ENCODE assay signal across 10 mouse cellular contexts in genomic region chr4:119667454-119667853, GRCm38 (mm10). TPM values are rescaled to one million over a fixed set of nuclear protein-coding genes. Genes with fewer than 3 reads are reported as not detected.
DNase-seq lines count a peak whose midpoint lies in the region; TF ChIP-seq lines count a peak whose summit lies in the region.
"Had no signal": no experiment of that assay in that cellular context is flagged by ENCODE, and none has a peak within 500 bp of the region (broad histone marks: within the 10 kb centered on the region; RNA-seq: fewer than 3 reads in every experiment).

No protein-coding gene starts in this region.

- TF ChIP-seq EP300 in CH12.LX (IDR thresholded peaks at IDR 0.05; ENCODE audit: low read length) = no peak

- H3K4me2 ChIP-seq in CH12.LX (ENCODE audit: insufficient read depth, low read depth, poor library complexity, severe bottlenecking) = no peak overlapping the region
- H3K4me2 ChIP-seq: embryonic facial prominence, embryonic 13.5 days; lung, embryonic 15.5 days had no signal

- no peaks in the 10 kb centered on the region for H3K9me3 ChIP-seq in CH12.LX (replicated peaks; ENCODE audit: low read length)
- H3K9me3 ChIP-seq: embryonic facial prominence, embryonic 13.5 days; lung, embryonic 15.5 days had no signal

- TF ChIP-seq RAD21 in CH12.LX (IDR thresholded peaks at IDR 0.05; ENCODE audit: low read depth, low read length) = peak; percentile 89

- no peak overlapping the region for H3K27ac ChIP-seq in CH12.LX (ENCODE audit: insufficient read depth, low read depth)
- no peak overlapping the region for H3K27ac ChIP-seq in embryonic fibroblast, embryonic 13.5 days (ENCODE audit: insufficient read depth, low read length)
- H3K27ac ChIP-seq: embryonic facial prominence, embryonic 13.5 days; lung, embryonic 15.5 days had no signal

- dilution Hi-C loops in CH12.LX (cut with MboI; ENCODE audit: extremely low pct_ligation_motif_present, extremely low pct_unique_long_range_greater_than_20kb, low sequenced_read_pairs) = no loop called here

- in situ Hi-C loops in CH12.LX (cut with MboI; ENCODE audit: low pct_ligation_motif_present, low pct_unique_long_range_greater_than_20kb, low sequenced_read_pairs) = loop anchor here (5.0 to 25.0 kb wide), 4 partner anchors 35 to 405 kb away; partner anchors contain the start of genes Cldn19, Ppcs and Zmynd12

- peak; percentile 43 for DNase-seq in kidney, adult 18-20 months
- no peak for DNase-seq in kidney, adult 11 months
- peak; percentile 84 for DNase-seq in CH12.LX (ENCODE audit: extremely low read depth)
- peak; percentile 24 for DNase-seq in adrenal gland, adult 8-10 months
- DNase-seq in kidney, adult 9 months = peak; percentile 61
- peak; percentile 54 for DNase-seq in naive thymus-derived CD4-positive, alpha-beta T cell, adult 2 months (ENCODE audit: low read depth)
- no peak for DNase-seq in right cerebral cortex, postnatal 25 days

- no peaks in the 10 kb centered on the region for H3K79me2 ChIP-seq in CH12.LX (replicated peaks; ENCODE audit: control insufficient read depth, extremely low read depth, insufficient read depth, poor library complexity, severe bottlenecking)

- no peak for TF ChIP-seq POLR2A in CH12.LX (IDR thresholded peaks at IDR 0.05; ENCODE audit: low read depth, low read length)
- no peak for TF ChIP-seq POLR2A in embryonic fibroblast, embryonic 13.5 days (IDR thresholded peaks at IDR 0.05; ENCODE audit: low read depth, low read length)

- H3K36me3 ChIP-seq in CH12.LX (replicated peaks in 1 of 2; ENCODE audit: control insufficient read depth in 1 of 2, insufficient read depth in 1 of 2, low read length in 1 of 2) = no peaks in the 10 kb centered on the region
- H3K36me3 ChIP-seq: embryonic facial prominence, embryonic 13.5 days; lung, embryonic 15.5 days had no signal

- no peak overlapping the region for H3K4me3 ChIP-seq in CH12.LX (replicated peaks in 1 of 3; ENCODE audit: low read depth in 2 of 3, low read length in 2 of 3, poor library complexity in 1 of 3)
- H3K4me3 ChIP-seq in embryonic fibroblast, embryonic 13.5 days (ENCODE audit: insufficient read depth, low read length) = no peak overlapping the region
- H3K4me3 ChIP-seq: embryonic facial prominence, embryonic 13.5 days; lung, embryonic 15.5 days had no signal

- peak; percentile 73 to 92 for TF ChIP-seq CTCF in CH12.LX (conservative IDR thresholded peaks at IDR 0.05 in 1 of 2, IDR thresholded peaks at IDR 0.05 in 1 of 2; ENCODE audit: low read depth in 2 of 2, low read length in 2 of 2)
- TF ChIP-seq CTCF in embryonic fibroblast, embryonic 13.5 days (IDR thresholded peaks at IDR 0.05; ENCODE audit: borderline replicate concordance, insufficient read depth, low read length) = peak; percentile 71; the same call in 1 of the 2 replicates

- no peaks in the 10 kb centered on the region for H3K27me3 ChIP-seq in CH12.LX (replicated peaks)
- H3K27me3 ChIP-seq: embryonic facial prominence, embryonic 13.5 days; lung, embryonic 15.5 days had no signal

- no peak overlapping the region for H3K9ac ChIP-seq in CH12.LX (ENCODE audit: insufficient read depth, low read depth)
- H3K9ac ChIP-seq: embryonic facial prominence, embryonic 13.5 days; lung, embryonic 15.5 days had no signal

- H3K4me1 ChIP-seq in CH12.LX (ENCODE audit: control insufficient read depth in 1 of 2, insufficient read depth in 2 of 2) = peaks cover 36 to 73% of the 10 kb centered on the region in 2 experiments
- peaks cover 7% of the 10 kb centered on the region for H3K4me1 ChIP-seq in embryonic fibroblast, embryonic 13.5 days (ENCODE audit: control insufficient read depth, insufficient read depth, low read length)
- H3K4me1 ChIP-seq: lung, embryonic 15.5 days had no signal

TF ChIP-seq in CH12.LX, 34 proteins besides CTCF, POLR2A, EP300 and RAD21:
- TF ChIP-seq CHD1 (IDR thresholded peaks at IDR 0.05; ENCODE audit: low read depth, low read length) (no peak), MAZ (IDR thresholded peaks at IDR 0.05; ENCODE audit: low read depth, low read length) (0 out of 2 replicates have a peak, but pooled peaks have one; percentile 24), SMC3 (IDR thresholded peaks at IDR 0.05; ENCODE audit: low read depth, low read length) (peak; percentile 80)

RNA-seq across cellular contexts. Expression of gene Guca2b, which starts 8.7 kb away (rescaled TPM):
- total RNA-seq in CH12.LX (2012; rRNA removed) (2.3 TPM in 2 replicates), CH12.LX (2014; rRNA removed) (not detected in 2 replicates)
- polyA plus RNA-seq in CH12.LX (2012; ENCODE audit: insufficient read length, low read depth) = 1.1 and 1.7 TPM in 2 replicates
- total RNA-seq in adrenal gland, adult 8-10 months (2022) = not detected
- polyA plus RNA-seq in embryonic fibroblast, embryonic 13.5 days (2011; ENCODE audit: insufficient read length, low read depth, missing spikeins) = not detected in 2 replicates
- polyA plus RNA-seq: embryonic facial prominence, embryonic 13.5 days; lung, embryonic 15.5 days had no signal

RNA-seq across cellular contexts. Expression of gene Guca2a, which starts 29.9 kb away (rescaled TPM):
- total RNA-seq in CH12.LX (2012; rRNA removed) = not detected in 2 replicates
- total RNA-seq in CH12.LX (2014; rRNA removed) = not detected in 2 replicates
- polyA plus RNA-seq in CH12.LX (2012; ENCODE audit: insufficient read length, low read depth) = not detected in 2 replicates
- total RNA-seq in adrenal gland, adult 8-10 months (2022) = under 1 TPM in 1 of 4 experiments, not detected in 3; 0.73 TPM
- polyA plus RNA-seq in embryonic fibroblast, embryonic 13.5 days (2011; ENCODE audit: insufficient read length, low read depth, missing spikeins) = not detected in 2 replicates
- polyA plus RNA-seq: embryonic facial prominence, embryonic 13.5 days; lung, embryonic 15.5 days had no signal

Comparison
In these comparisons a context has a peak if more than half of its experiments do, and no peak if none do; other contexts are left out.
1. DNase-seq: peak in kidney, adult 18-20 months (single experiment), CH12.LX (single experiment), adrenal gland, adult 8-10 months (single experiment), kidney, adult 9 months (single experiment) and naive thymus-derived CD4-positive, alpha-beta T cell, adult 2 months (single experiment); none in kidney, adult 11 months (single experiment) and right cerebral cortex, postnatal 25 days (single experiment).